Mouse (Mus musculus): ENCODE results near the gene Hist1h2bj.

Gene Hist1h2bj
- long read RNA-seq, experiment 1: 0 reads
- long read RNA-seq, experiment 2, partial matches to known transcripts: 0 of 1 reads
- long read RNA-seq, experiment 2, other reads (novel, unspliced or antisense): 1 of 1 reads

- intact Hi-C loops (cut with DNase I): loop anchor here (5.0 kb wide), 2 partner anchors 1644 to 1704 kb away; partner anchors contain the start of genes Hist1h2bb and Hist1h3c
These were observed at the start of gene Hist1h2bj, which contains the start of gene Hist1h2ag for GRCm38 (mm10) chr13:22042568-22043502. Hist1h2bj (plus strand) TSS chr13:22043214. Hist1h2ag (minus strand) TSS chr13:22042944.

- intact Hi-C loops (cut with DNase I): no loop called here
These were observed 48.9 kb upstream of the Hist1h2bj start for GRCm38 (mm10) chr13:21993957-21994738.

GRCm38 (mm10) chr13:21994896-21995295 is 48.1 kb upstream of the Hist1h2bj start:
- intact Hi-C loops (cut with DNase I): no loop called here

- intact Hi-C loops (cut with DNase I): no loop called here
These were observed 47.6 kb upstream of the Hist1h2bj start for GRCm38 (mm10) chr13:21995331-21995914.

- intact Hi-C loops (cut with DNase I): no loop called here
These were observed 46.7 kb upstream of the Hist1h2bj start for GRCm38 (mm10) chr13:21996101-21996839.

GRCm38 (mm10) chr13:21996840-21997185 is 46.2 kb upstream of the Hist1h2bj start:
- intact Hi-C loops (cut with DNase I): no loop called here

- intact Hi-C loops (cut with DNase I): no loop called here
These were observed 45.7 kb upstream of the Hist1h2bj start for GRCm38 (mm10) chr13:21997201-21997820.

GRCm38 (mm10) chr13:21997821-21998220 is 45.2 kb upstream of the Hist1h2bj start:
- intact Hi-C loops (cut with DNase I): no loop called here

GRCm38 (mm10) chr13:21998412-21998811 is 44.6 kb upstream of the Hist1h2bj start:
- intact Hi-C loops (cut with DNase I): no loop called here

- intact Hi-C loops (cut with DNase I): no loop called here
These were observed 43.9 kb upstream of the Hist1h2bj start for GRCm38 (mm10) chr13:21999147-21999546.

GRCm38 (mm10) chr13:22001346-22001745 is 41.7 kb upstream of the Hist1h2bj start:
- intact Hi-C loops (cut with DNase I): no loop called here

- intact Hi-C loops (cut with DNase I): no loop called here
These were observed 41.2 kb upstream of the Hist1h2bj start for GRCm38 (mm10) chr13:22001823-22002222.

- intact Hi-C loops (cut with DNase I): no loop called here
These were observed 37.2 kb upstream of the Hist1h2bj start for GRCm38 (mm10) chr13:22005605-22006333.

GRCm38 (mm10) chr13:22006334-22007120 is 36.5 kb upstream of the Hist1h2bj start:
- intact Hi-C loops (cut with DNase I): no loop called here

- intact Hi-C loops (cut with DNase I): no loop called here
These were observed 35.9 kb upstream of the Hist1h2bj start for GRCm38 (mm10) chr13:22007121-22007510.

GRCm38 (mm10) chr13:22007872-22008271 is 35.1 kb upstream of the Hist1h2bj start:
- intact Hi-C loops (cut with DNase I): no loop called here

- intact Hi-C loops (cut with DNase I): no loop called here
These were observed 34.3 kb upstream of the Hist1h2bj start for GRCm38 (mm10) chr13:22008707-22009106.

GRCm38 (mm10) chr13:22009642-22010041 is 33.4 kb upstream of the Hist1h2bj start, which contains the start of gene Prss16:
Prss16 (minus strand) TSS chr13:22009742.
- intact Hi-C loops (cut with DNase I): no loop called here

GRCm38 (mm10) chr13:22013716-22014115 is 29.3 kb upstream of the Hist1h2bj start:
- intact Hi-C loops (cut with DNase I): no loop called here

Measured in adrenal gland (tissue).